Mouse (Mus musculus): ENCODE results near the gene Gm20547.
A peak's percentile ranks its signal among the peaks of the same experiment; 100 is the strongest.

The Gm20547 gene

DNA sequence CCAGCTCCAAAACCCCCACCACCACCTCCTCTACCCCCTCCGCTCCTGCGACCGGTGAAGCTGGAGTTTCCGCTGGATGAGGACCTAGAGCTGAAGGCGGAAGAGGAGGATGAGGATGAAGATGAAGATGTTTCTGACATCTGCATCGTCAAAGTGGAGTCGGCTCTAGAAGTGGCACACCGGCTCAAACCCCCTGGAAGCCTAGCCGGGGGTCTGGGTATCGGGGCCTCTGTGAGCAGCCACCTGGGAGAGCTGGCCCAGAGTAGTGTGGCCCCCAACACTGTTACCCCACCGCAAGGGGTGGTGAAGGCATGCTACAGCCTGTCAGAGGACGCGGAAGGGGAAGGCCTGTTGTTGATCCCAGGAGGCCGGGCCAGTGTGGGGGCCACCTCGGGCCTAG, 13.9 kb upstream of the Gm20547 start:
- DNase-seq, result no peak

DNA sequence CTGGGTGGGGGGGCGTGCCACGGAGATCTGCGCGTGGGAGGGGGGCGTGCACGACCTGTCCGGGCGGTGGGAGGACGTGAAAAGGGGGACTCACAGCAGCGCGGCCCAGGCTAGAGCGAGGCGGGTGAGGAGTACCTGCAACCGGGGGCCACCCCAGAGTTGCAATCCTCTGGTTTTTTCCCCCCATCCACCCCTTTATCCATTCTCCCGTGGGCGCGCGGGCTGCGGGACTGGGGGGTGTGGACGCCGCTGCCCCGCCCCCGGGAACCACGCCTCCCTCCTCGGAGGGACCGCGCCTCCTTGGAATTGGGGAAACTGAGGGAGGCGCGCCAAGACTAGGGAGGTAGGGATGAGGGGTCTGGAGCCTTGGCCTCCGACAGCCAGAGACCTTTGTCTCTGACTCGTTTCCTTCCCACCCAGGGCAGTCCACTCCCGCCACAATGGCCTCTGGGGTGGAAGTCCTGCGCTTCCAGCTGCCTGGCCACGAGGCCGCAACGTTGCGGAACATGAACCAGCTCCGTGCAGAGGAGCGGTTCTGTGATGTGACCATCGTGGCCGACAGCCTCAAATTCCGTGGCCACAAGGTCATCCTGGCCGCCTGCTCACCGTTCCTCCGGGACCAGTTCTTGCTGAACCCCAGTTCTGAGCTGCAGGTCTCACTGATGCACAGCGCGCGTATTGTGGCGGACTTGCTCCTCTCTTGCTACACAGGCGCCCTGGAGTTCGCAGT, 13.1 kb upstream of the Gm20547 start:
- DNase-seq, result peak; percentile 48

DNA sequence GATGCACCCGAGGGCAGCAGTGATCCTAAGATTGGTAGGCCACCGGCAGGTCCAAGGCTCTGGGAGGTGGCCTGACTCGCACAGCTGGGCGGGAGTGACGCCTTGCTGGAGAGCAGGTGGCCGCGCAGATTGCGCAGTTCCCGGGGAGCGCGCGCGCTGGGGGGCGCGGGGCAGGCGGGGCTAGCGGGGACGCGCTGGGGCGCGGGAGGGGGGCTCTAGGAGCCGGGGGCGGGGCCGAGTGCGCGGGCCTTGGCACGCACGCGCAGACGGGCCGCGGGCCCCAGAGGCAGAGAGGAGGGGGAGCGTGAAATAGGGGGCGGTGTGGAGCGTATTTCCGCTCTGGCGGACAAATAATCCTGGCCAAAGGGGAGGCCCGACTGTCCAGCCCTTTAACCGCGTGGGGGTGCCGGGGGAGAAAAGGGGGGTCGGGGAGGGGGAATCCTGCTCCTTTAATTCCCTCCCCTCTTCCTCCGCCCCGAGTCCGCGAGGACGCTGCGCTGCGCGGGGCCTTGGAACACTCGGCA, 12.3 kb upstream of the Gm20547 start:
- DNase-seq, result peak; percentile 94

DNA sequence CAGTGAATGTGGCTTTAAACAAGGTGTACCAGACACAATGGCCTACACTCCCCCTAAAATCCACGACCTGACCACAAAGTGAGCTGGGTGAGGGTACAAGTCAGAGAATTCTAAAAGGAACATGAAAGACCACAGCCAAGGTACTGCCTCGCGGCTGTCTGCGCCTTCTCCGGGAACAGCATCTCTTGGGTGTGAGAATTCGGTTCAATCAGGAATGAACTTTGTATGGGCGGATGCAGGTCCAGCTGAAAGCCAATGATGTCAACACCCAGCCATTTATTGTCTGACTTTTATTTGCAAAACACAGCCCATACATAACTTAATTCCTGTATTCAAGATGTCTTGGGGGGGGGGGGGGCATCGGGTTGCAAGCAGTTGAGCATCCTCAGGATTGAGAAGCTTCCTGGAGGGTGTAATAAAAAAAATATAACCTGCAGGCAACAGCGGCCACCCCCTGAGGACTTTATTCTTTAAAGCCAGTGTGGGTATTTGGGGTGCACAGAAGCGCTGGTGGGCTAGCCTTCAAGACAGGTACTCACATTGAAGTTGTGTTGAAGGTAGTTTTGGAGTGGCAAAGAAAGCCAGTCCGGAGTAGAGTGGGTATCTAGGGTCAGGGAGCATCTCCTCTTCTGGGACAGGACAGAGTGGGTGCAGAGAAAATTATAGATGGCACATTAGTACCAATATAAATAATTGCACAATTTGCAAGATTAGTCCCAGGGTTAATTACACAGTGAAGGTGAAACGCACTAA, 11.4 kb upstream of the Gm20547 start:
- DNase-seq, result no peak

DNA sequence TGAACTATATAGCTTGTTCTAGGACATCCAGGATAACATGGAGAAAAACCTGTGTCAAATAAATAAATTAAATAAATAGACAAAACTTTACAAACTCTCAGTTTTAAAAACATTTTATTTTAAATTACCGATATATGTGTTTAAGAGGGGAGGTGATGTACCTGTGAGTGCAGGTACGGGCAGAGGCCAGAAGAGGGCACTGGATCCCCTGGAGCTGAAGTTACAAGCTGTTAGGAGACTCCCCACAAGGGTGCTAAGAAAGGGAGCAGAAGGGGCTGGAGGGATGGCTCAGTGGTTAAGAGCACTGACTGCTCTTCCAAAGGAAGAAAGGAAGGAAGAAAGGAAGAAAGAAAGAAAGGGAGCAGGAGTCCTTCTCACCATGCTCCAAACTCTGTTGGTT, 9.5 kb upstream of the Gm20547 start:
- DNase-seq, result no peak

DNA sequence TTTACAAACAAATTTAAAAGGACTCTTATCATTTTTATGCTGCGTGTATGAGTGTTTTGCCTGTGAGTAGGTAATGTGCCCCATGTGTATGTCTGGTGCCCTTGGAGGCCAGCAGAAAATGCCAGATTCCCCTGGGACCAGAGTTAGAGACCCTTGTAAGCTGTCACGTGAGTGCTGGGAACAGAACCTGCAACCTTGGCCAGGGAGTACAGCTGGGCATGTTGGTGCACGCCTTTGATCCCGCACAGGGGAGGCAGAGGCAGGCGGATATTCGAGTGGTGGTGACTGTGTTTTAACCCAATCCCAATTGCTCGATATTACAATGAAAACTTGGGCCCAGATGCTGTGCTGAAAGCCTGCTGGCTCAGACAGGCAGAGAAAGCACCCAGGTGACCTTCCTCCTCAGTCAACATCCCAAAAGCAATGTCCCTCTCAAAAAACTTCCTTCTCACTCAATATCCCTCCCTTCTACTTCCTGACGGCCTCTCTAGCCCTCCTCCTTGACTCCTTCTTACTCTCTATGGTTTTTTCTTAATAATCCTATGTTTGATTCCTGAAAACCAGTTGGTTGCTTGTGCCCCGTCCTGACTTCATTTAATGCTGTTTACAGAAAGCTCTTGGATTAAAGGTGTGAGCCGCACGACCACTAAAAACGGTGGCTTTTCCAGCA, 8.4 kb upstream of the Gm20547 start:
- no peak for DNase-seq

DNA sequence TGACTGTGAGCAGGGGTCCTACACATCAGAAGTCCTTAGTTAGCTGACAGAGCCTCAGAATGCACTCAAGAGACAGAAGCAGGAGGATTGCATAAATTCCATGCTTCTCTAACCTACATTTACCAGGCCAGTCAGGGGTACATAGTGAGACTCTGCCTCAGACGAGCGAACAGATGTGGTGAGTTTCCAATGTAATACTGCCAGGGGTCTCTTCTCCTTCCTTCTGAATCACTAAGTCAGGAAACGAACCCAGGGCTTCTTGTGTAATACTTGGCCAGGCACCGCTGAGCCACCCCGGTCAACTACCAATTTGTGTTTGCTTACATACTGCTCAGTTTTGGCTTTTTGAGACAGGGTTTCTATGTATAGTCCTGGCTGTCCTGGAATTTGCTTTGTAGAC, 6.1 kb upstream of the Gm20547 start:
- no peak for DNase-seq

DNA sequence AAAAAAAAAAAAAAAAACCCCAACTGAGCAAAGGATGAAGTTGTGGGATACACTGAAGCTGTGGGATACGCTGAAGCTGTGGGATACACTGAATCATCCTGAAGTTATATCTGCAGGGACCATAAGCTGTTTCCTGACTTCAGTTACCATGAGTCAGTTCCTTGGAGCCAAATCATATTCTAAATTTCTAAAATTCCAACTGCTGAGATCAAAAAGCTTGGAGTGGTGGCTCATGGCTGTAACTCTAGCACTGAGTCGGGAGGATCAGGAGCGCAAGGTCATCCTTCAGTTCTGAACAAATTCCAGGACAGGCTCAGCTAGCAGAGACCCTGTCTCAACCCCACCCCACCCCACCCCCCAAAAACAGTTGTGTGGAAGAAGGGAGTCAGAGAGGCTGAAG, 3.8 kb upstream of the Gm20547 start:
- DNase-seq, result no peak

DNA sequence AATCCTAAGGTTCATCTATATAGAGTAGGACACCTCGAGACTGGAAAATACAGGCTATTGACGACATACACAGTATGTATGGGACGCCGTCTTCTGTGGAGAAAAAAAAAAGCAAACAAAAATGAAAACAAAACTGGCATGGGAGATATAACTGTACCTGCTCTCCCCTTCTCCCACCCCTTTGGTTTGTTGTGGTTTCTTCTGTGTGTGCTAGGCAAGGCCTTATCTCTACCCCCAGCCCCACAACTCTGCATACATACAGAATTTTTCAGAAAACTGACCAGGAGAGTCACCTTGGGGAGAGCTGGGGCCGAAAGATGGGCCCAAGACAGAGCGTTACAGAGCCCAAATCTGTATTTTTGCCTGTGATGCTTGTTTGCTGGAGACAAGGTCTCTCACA, 2.9 kb upstream of the Gm20547 start:
- DNase-seq, result no peak

DNA sequence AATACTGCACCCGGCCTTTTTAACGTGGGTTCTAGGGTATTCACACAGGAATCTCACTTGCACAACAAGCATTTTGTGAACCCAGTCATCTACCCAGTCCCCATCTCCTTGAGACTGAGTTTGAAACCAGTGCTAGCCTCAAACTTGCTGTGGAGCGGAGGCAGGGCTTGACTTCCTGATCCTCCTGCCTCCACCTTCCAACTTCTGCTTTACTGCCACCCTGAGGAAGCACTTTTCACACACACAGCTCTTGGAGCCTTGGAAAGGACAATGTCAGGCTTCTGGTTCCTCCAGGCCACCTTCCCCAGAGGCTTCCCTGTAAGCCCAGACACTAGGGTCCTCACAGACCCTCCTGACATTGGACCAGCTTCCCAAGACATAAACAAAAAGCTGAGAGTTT, 1.5 kb upstream of the Gm20547 start:
- DNase-seq, result no peak

DNA sequence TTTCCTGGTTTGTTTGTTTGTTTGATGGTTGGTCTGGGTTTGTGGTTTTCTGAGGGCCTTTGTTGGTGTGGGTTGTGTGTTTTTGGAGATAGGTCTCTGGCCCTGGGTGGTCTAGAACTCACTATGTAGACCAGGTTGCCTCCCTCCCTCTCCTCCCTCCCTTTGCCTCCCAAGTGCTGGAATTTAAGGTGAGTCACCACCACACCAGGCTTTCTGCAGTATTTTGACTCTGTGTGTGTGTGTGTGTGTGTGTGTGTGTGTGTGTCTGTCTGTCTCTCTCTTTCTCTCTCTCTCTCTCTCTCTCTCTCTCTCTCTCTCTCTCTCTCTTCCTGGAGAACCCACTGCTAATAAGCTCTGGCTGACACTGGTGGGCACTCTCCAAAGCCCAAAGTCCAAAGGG, 676 bp downstream of the Gm20547 start:
- DNase-seq, result no peak

DNA sequence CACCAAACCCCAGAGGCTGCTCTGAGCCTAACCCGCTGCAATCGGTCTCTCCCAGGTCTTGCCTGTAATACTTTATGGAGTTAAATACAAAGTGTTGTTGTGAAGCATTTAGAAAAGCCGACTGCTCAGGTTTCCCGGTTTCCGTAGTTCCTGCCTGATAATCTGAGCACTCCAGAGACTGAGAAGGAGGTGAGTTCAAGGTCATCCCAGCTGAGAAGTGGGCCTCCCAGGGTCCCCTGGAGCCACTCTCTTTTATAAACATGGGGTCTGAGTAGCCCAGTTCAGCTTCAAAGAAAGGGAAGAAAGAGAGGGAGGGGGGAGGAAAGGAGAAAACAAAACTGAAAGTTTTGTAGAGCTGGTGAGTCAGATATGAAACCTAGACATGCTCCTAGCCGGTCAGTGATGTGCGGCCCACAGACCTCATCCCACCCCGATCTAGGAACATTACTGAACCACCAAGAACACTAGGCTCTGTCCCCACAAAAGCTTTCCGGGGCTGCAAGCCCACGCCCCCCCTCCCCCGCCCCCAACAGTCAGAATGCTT, 2.4 kb downstream of the Gm20547 start, which contains the start of gene Zbtb12:
TSS of gene Zbtb12 (plus strand) at position 148 of the 544 bp plus-strand sequence.
- no peak for DNase-seq

DNA sequence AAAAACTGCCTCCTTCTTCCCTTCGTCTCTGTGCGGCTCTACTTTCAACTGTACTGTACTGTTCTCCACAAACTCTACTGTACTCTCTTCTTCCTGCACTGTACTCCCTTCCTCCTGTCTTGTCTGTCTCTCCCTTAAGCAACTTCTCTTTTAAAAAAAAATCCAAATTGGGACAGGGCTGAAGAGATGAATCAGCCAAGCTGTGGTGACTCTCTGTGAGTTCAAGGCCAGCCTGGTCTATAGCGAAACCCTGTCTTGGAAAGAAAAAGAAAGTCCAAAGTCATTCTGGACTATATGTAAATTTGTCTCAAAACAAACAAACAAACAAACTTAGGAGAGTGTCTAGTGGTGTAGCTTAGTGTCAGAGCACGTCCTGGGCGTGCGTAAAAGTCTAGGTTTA, 7.5 kb downstream of the Gm20547 start:
- DNase-seq, result no peak

DNA sequence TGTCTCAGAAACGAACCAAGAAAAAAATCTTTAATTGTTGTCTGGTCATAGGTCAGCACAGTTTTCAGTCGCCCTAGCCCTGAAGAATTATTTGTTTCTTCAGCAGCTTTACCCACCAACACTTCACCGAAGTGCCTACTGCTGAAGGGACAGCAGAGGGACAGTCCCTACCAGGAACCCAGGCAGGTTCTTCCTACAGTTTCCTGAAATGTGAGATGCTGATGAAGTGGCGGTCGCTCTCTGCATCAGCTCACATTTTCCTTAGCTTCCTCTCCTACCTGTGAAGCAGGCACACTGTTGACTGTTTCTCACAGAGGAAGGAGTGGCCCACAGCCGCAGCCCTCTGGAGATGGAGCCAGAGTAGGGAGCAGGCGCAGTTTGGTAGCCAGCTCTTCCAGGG, 15.9 kb downstream of the Gm20547 start:
- DNase-seq, result no peak

DNA sequence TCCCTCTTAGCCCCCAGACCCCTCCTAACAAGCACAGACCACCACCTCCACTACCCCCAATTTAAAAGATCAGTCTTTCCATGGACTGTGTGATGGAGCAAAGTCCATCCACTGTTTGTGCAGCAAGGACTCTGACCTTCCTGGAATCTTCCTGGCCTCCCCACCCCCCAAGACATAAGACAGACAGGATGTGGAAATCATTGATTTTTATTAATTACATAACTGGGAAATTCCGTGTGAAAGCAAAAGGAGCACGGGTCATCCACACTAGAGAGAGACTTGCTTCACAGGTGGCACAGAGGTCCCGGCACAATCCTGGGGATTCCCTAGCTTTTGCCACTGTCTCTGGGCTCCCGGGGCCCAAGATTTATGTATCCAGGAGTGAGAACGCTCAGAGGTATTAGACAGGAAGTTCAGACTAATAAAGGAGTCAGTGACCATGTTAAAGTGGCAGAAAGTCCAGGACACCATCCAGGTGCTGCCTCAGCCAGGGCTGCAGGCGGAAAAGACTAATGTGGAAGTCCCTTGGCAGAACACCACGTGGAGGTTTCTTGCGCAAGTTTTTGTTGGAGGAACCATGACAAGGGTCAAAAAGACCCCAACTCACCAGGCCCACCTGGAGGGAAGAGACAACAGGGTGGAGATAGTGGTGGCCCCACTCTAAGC, 19.3 kb downstream of the Gm20547 start, which contains the start of gene Cfb:
TSS of gene Cfb (minus strand) at position 103 of the 666 bp plus-strand sequence.
- no peak for DNase-seq

DNA sequence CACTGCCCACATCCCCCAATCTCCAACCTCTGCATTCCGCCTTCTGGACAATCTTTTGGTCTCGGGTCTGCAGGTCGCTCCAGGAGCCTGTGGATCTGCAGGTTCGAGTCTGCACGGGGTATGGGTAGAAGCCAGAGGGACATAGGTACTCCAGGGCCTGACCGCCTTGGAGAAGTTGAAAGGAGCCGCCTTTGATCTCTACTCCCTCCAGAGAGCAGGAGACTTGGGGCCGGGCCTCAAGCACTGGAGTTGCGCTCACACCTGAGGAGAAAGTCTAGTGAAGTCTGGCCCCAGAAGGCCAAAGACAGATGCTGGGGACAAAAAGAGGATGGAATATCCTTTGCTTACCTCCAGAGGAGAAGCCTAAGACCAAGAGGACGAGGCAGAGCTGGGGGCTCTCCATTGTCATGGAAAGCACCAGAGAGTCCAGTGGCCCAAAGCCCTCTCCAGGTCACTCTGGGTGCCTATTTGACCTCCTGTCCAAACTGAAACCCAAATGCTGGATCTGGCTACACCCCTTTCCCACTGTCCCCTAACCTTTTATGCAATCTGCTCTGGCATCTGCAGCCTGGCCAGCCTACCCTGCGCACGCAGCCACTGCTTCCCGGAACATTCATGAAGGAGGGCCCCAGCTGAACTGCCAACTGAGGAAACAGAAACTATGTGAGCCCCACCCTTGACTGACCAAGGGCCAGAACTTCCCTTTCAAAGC, 20.0 kb downstream of the Gm20547 start:
- DNase-seq, result no peak

DNA sequence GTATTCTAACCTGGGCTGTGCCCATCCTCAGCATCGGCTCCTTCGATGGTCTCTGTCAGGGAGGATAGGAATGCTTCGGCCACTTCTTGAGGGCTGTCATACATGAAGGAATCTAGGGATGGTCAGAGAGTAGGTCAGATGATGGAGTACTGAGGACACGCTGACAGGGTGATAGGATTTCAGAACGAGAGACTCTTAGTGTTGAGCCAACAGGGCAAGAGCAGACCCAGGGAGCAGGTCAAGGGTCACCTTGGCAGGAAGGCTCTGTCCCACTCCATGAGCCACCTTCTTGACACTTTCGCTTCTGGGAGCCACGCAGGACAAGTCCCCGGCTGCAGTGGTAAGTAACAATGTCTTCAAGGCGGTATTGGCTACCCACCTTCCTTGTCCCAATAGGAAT, 21.3 kb downstream of the Gm20547 start:
- DNase-seq, result no peak

DNA sequence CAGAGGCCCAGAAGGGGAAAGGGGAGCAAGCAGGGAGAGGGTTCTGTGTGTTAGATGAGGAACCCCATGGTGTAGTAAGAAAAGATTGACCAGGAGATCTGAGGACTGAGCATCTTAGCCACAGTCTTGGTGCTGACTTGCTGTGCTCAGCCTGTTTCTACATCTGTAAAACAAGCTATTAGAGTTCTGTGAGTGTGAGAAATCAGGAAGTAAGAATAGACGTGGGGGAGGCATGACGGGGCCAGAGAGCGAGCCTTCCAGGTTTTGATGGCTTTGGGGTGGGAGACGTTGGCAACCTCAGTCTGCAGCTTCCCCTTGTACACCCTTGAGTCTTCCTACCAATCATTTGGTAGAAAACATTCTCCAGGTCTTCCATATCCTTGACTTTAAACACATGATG, 23.2 kb downstream of the Gm20547 start:
- no peak for DNase-seq

DNA sequence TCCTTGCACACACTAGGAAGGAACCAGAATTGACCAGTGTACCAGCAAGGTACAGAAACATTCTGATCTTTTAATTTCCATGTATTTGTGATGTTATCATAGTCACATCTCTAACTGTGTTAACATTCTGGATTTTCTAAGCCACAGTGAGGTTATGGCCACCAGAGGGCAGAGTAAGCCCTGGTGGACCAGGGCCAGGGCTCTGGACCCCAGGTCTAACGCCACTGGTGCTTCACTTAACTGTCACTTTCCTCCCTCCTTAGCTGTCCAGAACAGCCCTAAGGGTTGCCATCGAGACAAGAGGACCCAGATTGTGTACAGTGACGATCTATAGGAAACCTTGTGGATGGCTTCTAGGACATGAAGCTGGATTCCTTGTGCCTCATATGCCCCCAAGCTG, 26.0 kb downstream of the Gm20547 start:
- DNase-seq, result no peak

DNA sequence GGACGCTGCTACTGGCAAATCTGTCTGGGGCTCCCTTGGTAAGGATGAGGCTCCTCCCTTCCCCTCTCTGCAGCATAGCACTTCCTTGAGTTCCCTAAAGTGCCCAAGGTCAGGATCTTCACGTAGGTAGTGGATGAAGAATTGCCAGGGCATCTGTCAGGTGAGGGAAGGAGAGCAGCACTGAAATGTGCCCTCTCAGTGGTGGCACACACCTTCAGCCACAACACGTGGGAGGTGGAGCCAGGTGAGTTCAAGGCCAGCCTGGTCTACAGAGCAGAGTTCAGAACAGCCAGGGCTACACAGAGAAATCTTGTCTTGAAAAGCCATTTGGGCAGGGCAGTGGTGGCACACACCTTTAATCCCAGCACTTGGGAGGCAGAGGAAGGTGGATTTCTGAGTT, 27.1 kb downstream of the Gm20547 start:
- DNase-seq, result no peak

DNA sequence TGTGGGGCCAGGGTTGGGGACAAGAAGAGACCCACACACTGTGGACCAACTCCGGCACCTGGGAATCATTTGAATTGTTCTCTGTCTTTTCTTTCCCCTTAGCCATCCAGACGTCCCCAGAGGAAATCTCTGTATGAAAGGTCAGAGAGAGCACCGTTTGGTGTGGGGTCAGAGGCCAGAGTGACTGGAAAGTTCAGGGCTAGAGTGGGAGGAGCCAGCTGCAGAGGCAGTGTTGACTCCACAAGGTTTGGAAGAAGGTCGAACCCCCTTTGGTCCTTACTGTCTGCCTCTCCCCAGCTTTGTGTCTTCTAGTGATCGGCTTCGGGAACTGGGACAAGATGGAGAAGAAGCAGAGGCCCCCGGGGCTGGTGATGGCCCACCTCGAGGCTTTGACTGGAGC, 28.3 kb downstream of the Gm20547 start:
- DNase-seq, result no peak

DNA sequence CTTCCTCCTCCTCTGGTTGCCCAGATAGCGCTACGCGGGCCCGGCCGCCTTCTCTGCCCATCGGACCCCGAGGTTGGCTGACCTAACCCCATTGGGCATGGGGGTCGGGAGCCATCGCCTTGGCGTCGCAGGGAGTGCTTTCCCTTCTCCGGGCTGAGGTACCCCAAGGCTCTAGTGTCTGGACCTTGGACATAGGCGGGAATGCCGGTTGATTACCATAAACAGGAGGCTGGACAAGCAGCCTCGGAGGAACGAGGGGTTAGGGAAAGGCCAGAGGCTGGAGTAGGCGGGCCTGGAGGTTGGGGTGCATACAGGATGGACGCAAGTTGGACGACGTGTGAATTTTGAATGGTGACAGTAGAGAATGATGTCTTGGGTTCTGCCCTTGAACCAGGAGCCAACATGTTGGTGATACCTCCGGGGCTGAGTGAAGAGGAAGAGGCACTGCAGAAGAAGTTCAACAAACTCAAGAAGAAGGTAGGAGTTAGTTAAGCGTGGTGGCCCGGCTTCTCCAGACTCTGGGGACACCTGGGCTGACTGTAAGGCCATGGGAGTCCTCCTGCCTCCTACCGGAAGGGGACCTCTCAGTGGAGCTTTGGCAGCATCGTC, 31.2 kb downstream of the Gm20547 start:
- no peak for DNase-seq
